Mouse (Mus musculus) cerebellum, postnatal 10 days (tissue): ENCODE results near the gene Slc2a10.
"Not testable (repeated sequence)": the region's sequence is repeated elsewhere in the genome, so short reads cannot be mapped to it uniquely, and the experiment has no call there.

ENCODE experiments used
- DNase-seq, 2 experiments: peaks; one replicate each; pipeline ENCODE4 v3.0.0; 2021; ENCODE audit warnings: mixed read lengths in 2 of 2

Gene Slc2a10

GRCm38 (mm10) chr2:165509686-165510085 is 6.1 kb downstream of the Slc2a10 start:
- no peak for DNase-seq

GRCm38 (mm10) chr2:165510466-165510865 is 6.9 kb downstream of the Slc2a10 start:
- DNase-seq: no peak

GRCm38 (mm10) chr2:165510914-165511458 is 7.4 kb downstream of the Slc2a10 start:
- not testable (repeated sequence) for DNase-seq

GRCm38 (mm10) chr2:165511530-165511929 is 7.9 kb downstream of the Slc2a10 start:
- DNase-seq: not testable (repeated sequence)

- no peak for DNase-seq
Observed at GRCm38 (mm10) chr2:165512426-165512825, 8.8 kb downstream of the Slc2a10 start.

- peak; percentile 60 to 66 for DNase-seq
Observed at GRCm38 (mm10) chr2:165512870-165513600, 9.4 kb downstream of the Slc2a10 start.

GRCm38 (mm10) chr2:165515178-165515728 is 11.7 kb downstream of the Slc2a10 start:
- peak; percentile 26 to 27 for DNase-seq

- DNase-seq: peak; percentile 55 to 59
Observed at GRCm38 (mm10) chr2:165525609-165526008, 22.0 kb downstream of the Slc2a10 start.

GRCm38 (mm10) chr2:165529106-165529505 is 25.5 kb downstream of the Slc2a10 start:
- DNase-seq: peak; percentile 81 to 87

GRCm38 (mm10) chr2:165533789-165534188 is 30.2 kb downstream of the Slc2a10 start:
- DNase-seq: no peak

- DNase-seq: no peak
Observed at GRCm38 (mm10) chr2:165540975-165541374, 37.4 kb downstream of the Slc2a10 start.

GRCm38 (mm10) chr2:165542939-165543669 is 39.5 kb downstream of the Slc2a10 start:
- peak in 1 of 2 experiments; percentile 34 for DNase-seq

GRCm38 (mm10) chr2:165543670-165544016 is 40.1 kb downstream of the Slc2a10 start:
- no peak for DNase-seq

- no peak for DNase-seq
Observed at GRCm38 (mm10) chr2:165545687-165546086, 42.1 kb downstream of the Slc2a10 start.

- no peak for DNase-seq
Observed at GRCm38 (mm10) chr2:165546341-165546740, 42.8 kb downstream of the Slc2a10 start.

- DNase-seq: peak; percentile 84 to 87
Observed at GRCm38 (mm10) chr2:165547410-165547809, 43.8 kb downstream of the Slc2a10 start.

- no peak for DNase-seq
Observed at GRCm38 (mm10) chr2:165548627-165549026, 45.0 kb downstream of the Slc2a10 start.

GRCm38 (mm10) chr2:165550410-165550809 is 46.8 kb downstream of the Slc2a10 start:
- DNase-seq: not testable (repeated sequence)

- DNase-seq: no peak
Observed at GRCm38 (mm10) chr2:165554066-165554465, 50.5 kb downstream of the Slc2a10 start.

GRCm38 (mm10) chr2:165557278-165557677 is 53.7 kb downstream of the Slc2a10 start:
- no peak for DNase-seq

GRCm38 (mm10) chr2:165558916-165559315 is 55.3 kb downstream of the Slc2a10 start:
- DNase-seq: no peak

- no peak for DNase-seq
Observed at GRCm38 (mm10) chr2:165559506-165560235, 56.1 kb downstream of the Slc2a10 start.

- peak; percentile 50 to 63 for DNase-seq
Observed at GRCm38 (mm10) chr2:165561861-165562260, 58.3 kb downstream of the Slc2a10 start.
